Mouse (Mus musculus) stomach, postnatal 0 days (tissue): Measurements from ENCODE around the gene Sptbn4. TPM values are rescaled to one million over a fixed set of nuclear protein-coding genes. Genes with fewer than 3 reads are reported as not detected.

Experiments
- ATAC-seq: fragments of 200-750 bp; cut with Nextera tagmentation; 2 replicates; pipeline ENCODE4 v1.8.0; 2017; ENCODE audit not compliant: low FRiP score, low TSS enrichment
- DNase-seq: peaks from one replicate; pipeline ENCODE4 v3.0.0-alpha.2; 2016; ENCODE audit warnings: low spot score
- H3K27ac ChIP-seq: fragments of 300-500 bp; sonication (generic); replicated peaks from 2 replicates; pipeline ENCODE4 v1.5.1; 2014; ENCODE audit warnings: mild to moderate bottlenecking, control low read depth
- H3K27me3 ChIP-seq: fragments of 300-500 bp; sonication (generic); 2 replicates; pipeline ENCODE4 v1.6.1; 2014; ENCODE audit warnings: low read length; ENCODE audit not compliant: control insufficient read depth, insufficient read depth
- H3K36me3 ChIP-seq: fragments of 300-500 bp; sonication (generic); 2 replicates; pipeline ENCODE4 v1.6.1; 2014; ENCODE audit warnings: low read length, mixed read lengths; ENCODE audit not compliant: control insufficient read depth, insufficient read depth
- H3K4me1 ChIP-seq: fragments of 300-500 bp; sonication (generic); replicated peaks from 2 replicates; pipeline ENCODE4 v1.6.1; 2014; ENCODE audit warnings: antibody characterized with exemption; ENCODE audit not compliant: control insufficient read depth, insufficient read depth
- H3K4me2 ChIP-seq: fragments of 300-500 bp; sonication (generic); replicated peaks from 2 replicates; pipeline ENCODE4 v1.6.1; 2014; ENCODE audit warnings: low read depth, mild to moderate bottlenecking, control low read depth, moderate library complexity
- H3K4me3 ChIP-seq: fragments of 300-500 bp; sonication (generic); 2 replicates; pipeline ENCODE4 v1.5.1; 2014; ENCODE audit warnings: low read depth, low read length, control low read depth
- H3K9ac ChIP-seq: fragments of 300-500 bp; sonication (generic); 2 replicates; pipeline ENCODE4 v1.6.1; 2014; ENCODE audit warnings: mild to moderate bottlenecking, low read length, control low read depth, mixed read lengths
- H3K9me3 ChIP-seq: fragments of 300-500 bp; sonication (generic); 2 replicates; pipeline ENCODE4 v1.6.1; 2016; ENCODE audit warnings: low read length; ENCODE audit not compliant: control insufficient read depth
- CTCF ChIP-seq: IDR thresholded peaks from 2 replicates; pipeline ENCODE4 v1.5.1; 2016; ENCODE audit warnings: antibody characterized with exemption, low read depth, mild to moderate bottlenecking, moderate library complexity
- EP300 ChIP-seq: optimal IDR thresholded peaks from 2 replicates; pipeline ENCODE3; 2016; ENCODE audit warnings: antibody characterized with exemption
- WGBS: fragments of 180-500 bp; shearing (Covaris S2); extraction: QIAGEN DNeasy Blood & Tissue Kit; methylation state at CpG from one replicate; pipeline ENCODE4 v1.1.7; 2014; 5-methylcytosine and 5-hydroxymethylcytosine counted together
- polyA plus RNA-seq: library from polyadenylated mRNA; unstranded; fragments of >200 nt; fragmentation: Nextera tagmentation; extraction: Ambion mirVana; gene quantifications from 2 replicates; pipeline ENCODE4 v1.2.1, GENCODE M21; 2015

Sptbn4 gene
- polyA plus RNA-seq, 1 experiment from 2014 or later: 0.24 TPM

DNA sequence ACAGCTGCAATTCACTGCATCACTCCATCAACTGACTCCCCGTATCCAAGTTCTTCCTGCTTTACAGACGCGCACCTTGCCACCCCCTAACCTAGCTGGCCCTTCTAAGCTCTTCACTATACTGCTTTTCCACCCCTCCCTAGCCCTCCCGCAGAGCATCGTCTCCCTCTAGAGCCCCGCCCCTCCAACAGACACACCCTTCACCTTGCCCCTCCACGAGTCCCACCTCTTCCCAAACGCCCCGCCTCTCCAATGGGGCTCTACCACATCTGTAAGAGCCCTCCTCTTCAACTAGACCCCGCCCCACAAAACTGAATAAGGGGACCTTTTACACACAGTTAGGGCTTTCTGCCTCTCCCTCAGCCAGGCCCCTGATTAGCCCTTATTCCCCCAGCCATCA lies 13.7 kb downstream of the Sptbn4 start:
- Histone ChIP-seq H3K9me3 (no peaks in the 10 kb centered on the region), H3K36me3 (no peaks in the 10 kb centered on the region), H3K4me3 (no peak overlapping the region), H3K9ac (no peak overlapping the region), H3K4me1 (no peaks in the 10 kb centered on the region), H3K27ac (no peak overlapping the region), H3K27me3 (no peaks in the 10 kb centered on the region), H3K4me2 (no peak overlapping the region)
- 12% methylated on average over 10 of the region's 10 CpGs for WGBS
- DNase-seq: no peak
- TF ChIP-seq EP300 (no peak), CTCF (no peak)
- no peak for ATAC-seq

DNA sequence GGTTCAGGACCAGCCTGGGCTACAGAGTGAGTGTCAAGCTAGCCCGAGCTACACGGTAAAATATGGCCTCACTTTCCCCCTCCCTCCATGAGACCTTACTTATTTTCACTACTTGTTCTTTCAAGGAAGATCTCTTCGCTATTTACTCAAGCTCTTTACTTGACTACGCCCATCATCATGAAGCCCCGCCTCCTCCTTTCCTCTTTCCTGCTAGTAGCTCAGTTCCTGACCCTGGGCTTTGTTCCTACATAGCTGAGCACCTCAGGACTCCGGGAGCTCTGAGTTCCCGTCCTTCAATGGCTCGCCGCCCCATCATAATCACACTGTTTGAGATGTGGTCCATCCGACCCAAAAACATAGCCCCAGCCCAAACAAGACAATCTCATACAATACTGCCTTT lies 14.1 kb downstream of the Sptbn4 start:
- Histone ChIP-seq H3K9ac (no peak overlapping the region), H3K27ac (no peak overlapping the region), H3K27me3 (no peaks in the 10 kb centered on the region), H3K9me3 (no peaks in the 10 kb centered on the region), H3K36me3 (no peaks in the 10 kb centered on the region), H3K4me3 (no peak overlapping the region), H3K4me1 (no peaks in the 10 kb centered on the region), H3K4me2 (no peak overlapping the region)
- DNase-seq (peak; percentile 63), ATAC-seq (peak; percentile 69)
- WGBS: 29% methylated on average over 10 of the region's 10 CpGs
- TF ChIP-seq CTCF: no peak
- no peak for TF ChIP-seq EP300

DNA sequence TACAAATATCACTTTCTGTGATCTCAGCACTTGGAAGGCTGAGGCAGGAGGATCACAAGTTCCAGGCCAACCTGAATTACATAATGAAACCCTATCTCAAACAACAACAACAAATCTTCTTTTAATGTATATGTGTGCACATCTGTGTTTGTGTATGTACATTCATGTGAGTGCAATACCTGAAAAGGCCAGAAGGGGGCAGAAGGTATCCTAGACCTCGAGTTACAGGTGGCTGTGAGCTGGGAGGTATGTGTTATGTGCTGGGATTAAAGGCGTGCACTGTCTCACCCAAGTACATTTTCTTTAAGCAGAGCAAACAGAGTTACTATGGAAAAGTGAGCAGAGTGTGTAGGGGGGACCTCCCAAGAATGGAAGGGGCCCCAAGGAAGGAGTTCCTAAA lies 18.4 kb downstream of the Sptbn4 start:
- WGBS: 63% methylated on average over 2 of the region's 2 CpGs
- ATAC-seq (no peak), DNase-seq (no peak)
- Histone ChIP-seq H3K4me2 (no peak overlapping the region), H3K4me3 (no peak overlapping the region), H3K9ac (no peak overlapping the region), H3K36me3 (no peaks in the 10 kb centered on the region), H3K27me3 (no peaks in the 10 kb centered on the region), H3K4me1 (no peaks in the 10 kb centered on the region), H3K27ac (no peak overlapping the region), H3K9me3 (no peaks in the 10 kb centered on the region)
- TF ChIP-seq EP300: no peak
- peak; percentile 29 for TF ChIP-seq CTCF

DNA sequence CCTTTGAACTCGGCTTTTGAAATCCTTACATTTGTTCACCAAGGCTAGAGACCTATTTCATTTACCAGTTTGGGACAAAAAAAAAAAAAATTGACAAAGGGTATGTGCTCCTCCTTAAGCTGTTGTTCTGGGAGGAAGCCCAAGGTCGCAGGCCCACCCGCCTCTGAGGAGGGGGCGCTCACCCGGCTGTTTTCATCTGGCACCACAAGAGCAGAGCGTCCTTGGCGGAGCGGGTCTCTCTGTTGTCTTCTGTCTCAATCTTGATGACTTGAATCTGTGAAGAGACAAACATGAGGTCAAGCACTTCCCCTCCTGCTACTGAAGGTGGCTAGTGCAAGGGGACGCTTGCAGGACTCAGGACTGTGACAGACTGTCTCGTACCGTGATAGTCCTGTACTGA lies 19.5 kb downstream of the Sptbn4 start:
- no peaks in the 10 kb centered on the region for H3K27me3 ChIP-seq
- no peak overlapping the region for H3K27ac ChIP-seq
- 80% methylated on average over 11 of the region's 11 CpGs for WGBS
- no peaks in the 10 kb centered on the region for H3K9me3 ChIP-seq
- no peak for ATAC-seq
- H3K4me3 ChIP-seq: no peak overlapping the region
- H3K4me2 ChIP-seq: no peak overlapping the region
- H3K4me1 ChIP-seq: no peaks in the 10 kb centered on the region
- DNase-seq: no peak
- H3K9ac ChIP-seq: no peak overlapping the region
- TF ChIP-seq EP300 (no peak), CTCF (no peak)
- H3K36me3 ChIP-seq: no peaks in the 10 kb centered on the region

GRCm38 (mm10) chr7:27427387-27427786 lies 20.1 kb downstream of the Sptbn4 start:
- Histone ChIP-seq H3K27me3 (no peaks in the 10 kb centered on the region), H3K4me1 (no peaks in the 10 kb centered on the region), H3K9ac (no peak overlapping the region), H3K9me3 (no peaks in the 10 kb centered on the region), H3K36me3 (no peaks in the 10 kb centered on the region), H3K27ac (no peak overlapping the region), H3K4me2 (no peak overlapping the region), H3K4me3 (no peak overlapping the region)
- WGBS: 88% methylated on average over 1 of the region's 1 CpGs
- TF ChIP-seq CTCF (no peak), EP300 (no peak)
- ATAC-seq: no peak
- no peak for DNase-seq

DNA sequence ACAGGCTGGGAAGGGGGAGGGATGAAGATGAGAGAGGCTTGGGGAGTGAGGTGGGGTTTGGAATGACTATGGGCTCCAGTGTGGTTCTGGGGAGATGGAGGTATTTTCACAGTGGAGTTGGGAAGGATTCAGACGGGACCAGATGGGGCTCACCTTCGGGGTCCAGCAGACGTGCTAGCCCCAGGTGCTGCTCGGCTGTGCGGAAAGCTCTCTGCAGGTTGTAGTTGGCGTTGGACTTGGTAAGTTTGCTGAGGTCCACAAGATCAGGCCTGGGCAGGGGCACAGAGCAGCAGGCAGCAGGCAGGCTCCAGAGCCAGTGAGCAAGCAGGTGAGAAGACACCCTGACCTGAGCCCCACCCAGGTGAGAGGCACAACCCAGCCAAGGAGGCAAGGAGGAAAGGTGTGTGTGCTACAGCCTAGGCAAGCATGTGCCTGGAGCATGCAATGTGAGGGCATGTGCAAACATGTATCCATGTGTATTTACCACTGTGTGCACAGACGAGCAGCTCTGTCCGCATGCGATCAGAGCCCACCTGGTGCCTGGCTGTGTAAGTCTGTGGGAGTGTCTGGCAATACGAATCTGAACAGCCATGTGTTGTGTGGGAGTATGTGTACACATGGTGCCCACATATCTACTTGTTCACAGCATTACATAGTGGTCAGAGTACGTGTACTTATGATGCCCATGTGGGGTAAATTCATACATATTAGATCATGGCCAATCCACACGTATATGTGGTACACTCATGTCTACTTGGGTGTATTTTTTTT lies 23.7 kb downstream of the Sptbn4 start:
- ATAC-seq: 0 out of 2 replicates have a peak, but pooled peaks have one; percentile 34
- no peaks in the 10 kb centered on the region for H3K9me3 ChIP-seq

More for the DNA sequence above, 23.7 kb downstream of the Sptbn4 start:
- Histone ChIP-seq H3K4me3 (no peak overlapping the region), H3K4me1 (no peaks in the 10 kb centered on the region), H3K27me3 (no peaks in the 10 kb centered on the region), H3K4me2 (no peak overlapping the region), H3K36me3 (no peaks in the 10 kb centered on the region), H3K27ac (no peak overlapping the region), H3K9ac (no peak overlapping the region)
- DNase-seq: peak; percentile 26
- no peak for TF ChIP-seq CTCF
- TF ChIP-seq EP300: no peak
- WGBS: 78% methylated on average over 12 of the region's 12 CpGs
